Mouse (Mus musculus) liver, embryonic 16.5 days (tissue): ENCODE results near the gene Gm19426. TPM values are rescaled to one million over a fixed set of nuclear protein-coding genes. Genes with fewer than 3 reads are reported as not detected.
"Not testable (repeated sequence)": the region's sequence is repeated elsewhere in the genome, so short reads cannot be mapped to it uniquely, and the experiment has no call there.

Source experiments
- ATAC-seq: fragments of 200-750 bp; cut with Nextera tagmentation; 2 replicates; pipeline ENCODE4 v1.8.0; 2017; ENCODE audit warnings: low read depth, mild to moderate bottlenecking, moderate number of reproducible peaks, moderate library complexity
- H3K27ac ChIP-seq: fragments of 300-500 bp; sonication (generic); 2 replicates; pipeline ENCODE4 v1.5.1; 2014; ENCODE audit warnings: mild to moderate bottlenecking, low read length
- H3K27me3 ChIP-seq: fragments of 300-500 bp; sonication (generic); 2 replicates; pipeline ENCODE4 v1.6.1; 2014; ENCODE audit warnings: low read depth, low read length, mixed read lengths; ENCODE audit not compliant: control insufficient read depth, insufficient read depth
- H3K36me3 ChIP-seq: fragments of 300-500 bp; sonication (generic); 2 replicates; pipeline ENCODE4 v1.6.1; 2014; ENCODE audit warnings: mild to moderate bottlenecking; ENCODE audit not compliant: control insufficient read depth, insufficient read depth
- H3K4me1 ChIP-seq: fragments of 300-500 bp; sonication (generic); 2 replicates; pipeline ENCODE4 v1.6.1; 2014; ENCODE audit warnings: low read depth, low read length, mixed read lengths; ENCODE audit not compliant: control insufficient read depth
- H3K4me2 ChIP-seq: fragments of 300-500 bp; sonication (generic); 2 replicates; pipeline ENCODE4 v1.6.1; 2014; ENCODE audit warnings: low read depth, low read length, mixed read lengths
- H3K4me3 ChIP-seq: fragments of 300-500 bp; sonication (generic); 2 replicates; pipeline ENCODE4 v1.5.1; 2014; ENCODE audit warnings: low read depth, mild to moderate bottlenecking, low read length
- H3K9ac ChIP-seq: fragments of 300-500 bp; sonication (generic); 2 replicates; pipeline ENCODE4 v1.6.1; 2014; ENCODE audit warnings: low read depth, low read length
- H3K9me3 ChIP-seq: fragments of 300-500 bp; sonication (generic); replicated peaks from 2 replicates; pipeline ENCODE4 v1.6.1; 2016; ENCODE audit warnings: low read length; ENCODE audit not compliant: control insufficient read depth
- WGBS: fragments of 180-500 bp; shearing (Covaris S2); extraction: QIAGEN DNeasy Blood & Tissue Kit; methylation state at CpG from one replicate; pipeline ENCODE4 v1.1.7; 2014; ENCODE audit not compliant: insufficient replicate concordance; 5-methylcytosine and 5-hydroxymethylcytosine counted together
- polyA plus RNA-seq: library from polyadenylated mRNA; unstranded; fragments of >200 nt; fragmentation: Nextera tagmentation; extraction: Ambion mirVana; gene quantifications from 2 replicates; pipeline ENCODE4 v1.2.1, GENCODE M21; 2015

Gm19426 gene
- polyA plus RNA-seq, 1 experiment from 2014 or later = 0.89 TPM

DNA sequence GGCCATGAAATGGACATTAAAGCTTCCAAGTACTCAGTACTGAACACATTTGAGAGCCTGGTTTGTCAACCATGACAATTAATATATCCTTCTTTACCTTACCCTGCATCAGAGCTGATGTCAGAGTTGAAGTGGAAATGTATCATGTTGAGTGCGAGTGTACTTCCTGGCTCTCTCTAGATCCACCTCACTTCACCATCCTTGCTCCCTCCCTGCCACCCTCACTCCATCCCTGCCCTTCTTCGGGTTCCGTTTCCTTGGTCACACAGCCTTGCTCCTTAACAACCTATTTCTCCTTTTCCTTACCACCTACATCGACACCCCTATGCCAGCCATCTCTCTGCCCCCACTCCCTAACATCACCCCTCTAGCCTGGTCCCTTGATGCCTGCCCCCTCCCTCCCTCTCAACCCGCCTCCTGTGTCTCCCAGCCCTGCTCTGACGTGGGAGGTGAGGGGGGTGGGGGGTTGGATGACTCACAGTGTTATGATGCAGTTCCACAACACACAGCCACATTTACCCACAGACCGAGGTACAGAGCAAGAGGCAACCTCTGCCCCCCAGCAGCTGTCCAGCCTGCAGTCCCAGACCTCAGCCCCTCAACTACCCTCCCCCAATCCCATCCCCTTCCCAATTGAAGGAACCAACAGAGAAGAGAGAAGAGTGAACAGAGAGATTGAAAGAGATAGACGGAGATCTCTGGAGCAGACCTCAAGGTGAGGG is 9.7 kb downstream of the Gm19426 start, which contains the start of gene Ypel4:
Gene Ypel4 (plus strand): TSS at position 480 of the 722 bp plus-strand sequence.
- peaks cover 79% of the 10 kb centered on the region for H3K4me1 ChIP-seq
- peak within 1 kb of the TSS; percentile 97 for H3K27ac ChIP-seq
- peak within 1 kb of the TSS; percentile 76 for H3K4me3 ChIP-seq
- no peaks in the 10 kb centered on the region for H3K9me3 ChIP-seq
- no peaks in the 10 kb centered on the region; the same call in 1 of the 2 replicates for H3K27me3 ChIP-seq
- peaks cover 20% of the 10 kb centered on the region for H3K36me3 ChIP-seq
- peak within 1 kb of the TSS; percentile 88 for H3K9ac ChIP-seq
- 2% methylated on average over 8 of the region's 8 CpGs for WGBS
- H3K4me2 ChIP-seq = peak within 1 kb of the TSS; percentile 57
- ATAC-seq = peak; percentile 57

DNA sequence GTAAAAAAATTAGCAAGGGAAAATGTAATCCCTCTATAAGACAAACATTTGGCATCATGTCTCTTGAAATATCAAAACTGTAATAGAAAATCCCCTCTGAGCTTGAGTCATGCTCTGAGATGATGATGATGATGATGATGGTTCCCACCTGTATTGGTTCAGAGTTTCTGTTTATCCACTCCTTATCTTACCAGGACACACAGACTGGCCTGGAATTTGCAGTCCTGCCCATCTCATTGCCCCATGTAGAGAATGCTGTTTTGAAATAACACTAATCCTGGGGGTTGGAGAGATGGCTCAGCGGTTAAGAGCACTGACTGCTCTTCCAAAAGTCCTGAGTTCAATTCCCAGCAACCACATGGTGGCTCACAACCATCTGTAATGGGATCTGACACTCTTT is 11.1 kb downstream of the Gm19426 start:
- no peak overlapping the region; the same call in 1 of the 2 replicates for H3K4me3 ChIP-seq
- H3K9ac ChIP-seq = no peak overlapping the region
- peak overlapping the region; percentile 57 for H3K4me2 ChIP-seq
- no peaks in the 10 kb centered on the region; the same call in 1 of the 2 replicates for H3K27me3 ChIP-seq
- H3K4me1 ChIP-seq = peaks cover 70% of the 10 kb centered on the region
- peaks cover 12% of the 10 kb centered on the region; the same call in 1 of the 2 replicates for H3K36me3 ChIP-seq
- H3K9me3 ChIP-seq = no peaks in the 10 kb centered on the region
- peak overlapping the region; percentile 97 for H3K27ac ChIP-seq
- WGBS = 84% methylated on average over 1 of the region's 1 CpGs
- ATAC-seq = peak; percentile 16

DNA sequence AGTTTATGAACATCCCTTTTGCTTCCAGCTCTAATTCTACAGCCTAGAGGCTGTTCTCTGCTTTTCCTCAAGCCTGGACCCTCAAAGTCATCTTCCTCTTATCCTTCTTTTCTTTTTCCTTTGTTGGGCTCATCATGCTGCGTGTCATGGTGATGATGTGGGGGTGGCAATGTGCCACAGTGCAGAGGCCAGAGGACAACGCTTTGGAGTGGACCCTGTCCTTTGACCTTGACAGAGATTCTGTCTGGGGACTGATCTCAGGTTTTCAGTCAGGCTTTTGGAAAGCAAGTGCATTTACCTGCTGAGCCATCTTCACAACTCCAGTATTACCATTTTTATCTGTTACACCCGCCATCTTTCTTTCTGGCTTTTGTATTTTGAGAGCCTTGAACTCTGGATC is 12.2 kb downstream of the Gm19426 start:
- peak overlapping the region; percentile 97 for H3K27ac ChIP-seq

DNA sequence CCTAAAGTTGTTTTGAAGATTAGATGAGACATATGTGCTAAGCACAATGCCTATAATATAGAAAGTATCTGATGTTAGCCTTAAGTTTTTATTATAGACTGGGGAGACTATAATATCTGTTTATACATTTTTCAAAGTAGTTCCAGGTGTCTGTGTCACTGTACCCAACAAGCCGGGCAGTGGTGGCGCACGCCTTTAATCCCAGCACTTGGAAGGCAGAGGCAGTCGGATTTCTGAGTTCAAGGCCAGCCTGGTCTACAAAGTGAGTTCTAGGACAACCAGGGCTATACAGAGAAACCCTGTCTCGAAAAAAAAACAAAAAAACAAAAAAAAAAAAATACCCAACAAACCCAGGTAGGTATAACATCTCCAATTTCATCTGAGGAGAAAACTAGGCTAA is 15.3 kb downstream of the Gm19426 start:
- peak overlapping the region; percentile 87 for H3K4me2 ChIP-seq
- peaks cover 25% of the 10 kb centered on the region for H3K36me3 ChIP-seq
- 81% methylated on average over 5 of the region's 5 CpGs for WGBS
- H3K27me3 ChIP-seq, ATAC-seq, H3K9me3 ChIP-seq, H3K9ac ChIP-seq, H3K4me3 ChIP-seq: not testable (repeated sequence)
- H3K4me1 ChIP-seq = peaks cover 57% of the 10 kb centered on the region
- H3K27ac ChIP-seq = peak overlapping the region; percentile 97

More for the DNA sequence above, 12.2 kb downstream of the Gm19426 start:
- no peaks in the 10 kb centered on the region; the same call in 1 of the 2 replicates for H3K27me3 ChIP-seq
- WGBS = 71% methylated on average over 3 of the region's 3 CpGs
- peaks cover 62% of the 10 kb centered on the region for H3K4me1 ChIP-seq
- no peak overlapping the region for H3K4me3 ChIP-seq
- ATAC-seq = no peak
- peak overlapping the region; percentile 23; the same call in 1 of the 2 replicates for H3K9ac ChIP-seq
- H3K4me2 ChIP-seq = no peak overlapping the region
- H3K9me3 ChIP-seq = no peaks in the 10 kb centered on the region
- peaks cover under 1% of the 10 kb centered on the region; the same call in 1 of the 2 replicates for H3K36me3 ChIP-seq

GRCm38 (mm10) chr2:84727172-84727858 is 16.1 kb downstream of the Gm19426 start, which contains the start of gene Clp1:
Gene Clp1 (minus strand): TSS chr2:84727350.
- H3K27ac ChIP-seq = peak within 1 kb of the TSS; percentile 97
- H3K4me3 ChIP-seq = peak within 1 kb of the TSS; percentile 77
- H3K36me3 ChIP-seq = peaks cover 28% of the 10 kb centered on the region
- peak within 1 kb of the TSS; percentile 87 for H3K4me2 ChIP-seq
- ATAC-seq = peak; percentile 96
- peak within 1 kb of the TSS; percentile 79 for H3K9ac ChIP-seq
- no peaks in the 10 kb centered on the region for H3K9me3 ChIP-seq
- 0% methylated on average over 39 of the region's 39 CpGs for WGBS
- no peaks in the 10 kb centered on the region for H3K27me3 ChIP-seq
- peaks cover 49% of the 10 kb centered on the region for H3K4me1 ChIP-seq

- WGBS = under 1% methylated on average over 9 of the region's 9 CpGs
- H3K27me3 ChIP-seq = no peaks in the 10 kb centered on the region
- peak overlapping the region; percentile 79 for H3K9ac ChIP-seq
- H3K36me3 ChIP-seq = peaks cover 30% of the 10 kb centered on the region
- H3K4me2 ChIP-seq = peak overlapping the region; percentile 68
- no peaks in the 10 kb centered on the region for H3K9me3 ChIP-seq
- peak overlapping the region; percentile 77 for H3K4me3 ChIP-seq
- H3K27ac ChIP-seq = peak overlapping the region; percentile 97
- H3K4me1 ChIP-seq = peaks cover 43% of the 10 kb centered on the region
- no peak for ATAC-seq
These were observed 16.7 kb downstream of the Gm19426 start for GRCm38 (mm10) chr2:84726716-84727115.

DNA sequence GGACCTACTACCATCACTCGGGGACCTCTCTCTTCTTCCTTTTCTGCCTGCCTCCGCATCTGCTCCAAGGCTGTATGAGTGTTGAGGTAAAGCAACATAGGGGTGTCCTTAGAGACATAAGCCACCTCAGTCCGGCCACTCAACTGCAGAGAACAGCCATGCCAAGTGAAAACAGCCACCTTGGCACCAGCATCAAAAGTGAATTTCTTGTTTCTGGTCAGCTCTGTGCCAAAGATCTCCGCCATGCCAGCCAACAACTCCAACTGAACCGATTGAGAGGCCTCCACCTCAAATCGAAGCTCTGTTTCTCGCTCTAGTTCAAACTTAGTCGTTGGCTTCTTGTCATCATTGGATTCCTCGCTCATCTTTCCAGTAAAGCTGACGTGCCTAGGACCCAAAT is 17.7 kb downstream of the Gm19426 start:
- Histone ChIP-seq H3K4me3 (peak overlapping the region; percentile 77), H3K27ac (peak overlapping the region; percentile 24; the same call in 1 of the 2 replicates), H3K9ac (peak overlapping the region; percentile 79), H3K4me1 (peaks cover 42% of the 10 kb centered on the region), H3K9me3 (no peaks in the 10 kb centered on the region), H3K27me3 (no peaks in the 10 kb centered on the region), H3K36me3 (peaks cover 37% of the 10 kb centered on the region), H3K4me2 (peak overlapping the region; percentile 68)
- 82% methylated on average over 10 of the region's 10 CpGs for WGBS
- ATAC-seq = no peak

- no peak overlapping the region for H3K4me3 ChIP-seq
- peak overlapping the region; percentile 17; the same call in 1 of the 2 replicates for H3K27ac ChIP-seq
These were observed 19.6 kb downstream of the Gm19426 start for GRCm38 (mm10) chr2:84723856-84724255.

More at GRCm38 (mm10) chr2:84723856-84724255, 19.6 kb downstream of the Gm19426 start:
- no peaks in the 10 kb centered on the region for H3K9me3 ChIP-seq
- ATAC-seq = no peak
- H3K36me3 ChIP-seq = peaks cover 37% of the 10 kb centered on the region
- H3K4me1 ChIP-seq = peaks cover 32% of the 10 kb centered on the region
- 92% methylated on average over 14 of the region's 14 CpGs for WGBS
- no peaks in the 10 kb centered on the region for H3K27me3 ChIP-seq
- no peak overlapping the region for H3K9ac ChIP-seq
- H3K4me2 ChIP-seq = no peak overlapping the region
